Mouse (Mus musculus) ES-Bruce4 (cell line): ENCODE data around the gene Mogat2.

ENCODE experiments used
- CTCF ChIP-seq: IDR thresholded peaks from one replicate; pipeline ENCODE4 v1.8.1; 2011; ENCODE audit warnings: low read depth, low read length
- EP300 ChIP-seq: IDR thresholded peaks from 2 replicates; pipeline ENCODE4 v1.6.1; 2011; ENCODE audit warnings: low read depth, low read length; ENCODE audit not compliant: insufficient read depth
- POLR2A ChIP-seq: IDR thresholded peaks from one replicate; pipeline ENCODE4 v1.8.1; 2011; ENCODE audit warnings: low read length; ENCODE audit not compliant: insufficient read depth

DNA sequence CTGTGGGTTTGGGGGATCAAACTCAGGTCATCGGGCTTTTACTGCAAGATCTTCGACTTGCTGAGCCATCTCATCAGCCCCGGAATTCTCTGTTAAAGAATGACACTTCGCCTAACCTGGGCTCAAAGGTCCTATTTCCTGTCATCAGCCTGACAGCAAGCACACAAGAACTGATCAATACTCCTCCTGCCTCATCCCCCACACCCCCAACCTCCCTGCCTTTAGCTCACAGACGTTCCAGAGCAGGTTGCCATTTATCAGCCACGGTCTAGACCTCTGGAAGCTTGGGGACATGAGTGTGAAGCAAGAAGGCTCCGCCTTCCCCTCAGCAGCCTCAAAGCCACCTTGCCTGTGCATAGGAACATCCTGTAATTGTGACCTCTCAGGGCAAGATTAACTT, 32.1 kb downstream of the Mogat2 start:
- TF ChIP-seq CTCF (no peak), POLR2A (no peak), EP300 (no peak)
